Mouse (Mus musculus): ENCODE measurements around the gene Tbc1d14. TPM values are rescaled to one million over a fixed set of nuclear protein-coding genes. Genes with fewer than 3 reads are reported as not detected.

Tbc1d14 gene
- polyA plus RNA-seq, 1 experiment from 2014 or later = 67.5 TPM

DNA sequence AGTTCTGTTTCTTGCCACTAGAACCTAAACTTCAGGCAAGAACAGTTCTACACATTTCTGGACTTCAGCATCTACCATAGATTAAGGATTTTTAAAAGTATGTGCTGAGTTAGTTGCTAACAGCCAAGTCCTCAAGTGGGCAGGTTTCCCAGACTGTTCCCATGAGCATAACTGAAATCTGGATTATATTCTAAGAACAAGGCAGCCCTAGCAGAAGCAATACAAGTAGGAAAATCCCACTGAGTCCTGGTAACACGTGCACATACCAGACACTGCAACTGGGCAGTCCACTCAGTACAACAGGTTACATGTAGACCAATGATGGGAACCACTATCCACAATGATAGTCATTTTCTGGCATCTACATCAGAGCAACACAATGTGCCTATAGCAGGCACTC lies 17.3 kb downstream of the Tbc1d14 start:
- 80% methylated on average over 1 of the region's 1 CpGs for whole genome bisulfite sequencing
- no peak for ATAC-seq (ENCODE audit: low FRiP score, low read depth)
- H3K27me3 ChIP-seq = no peaks in the 10 kb centered on the region
- H3K4me1 ChIP-seq (replicated peaks) = peaks cover 3% of the 10 kb centered on the region; the same call in 1 of the 2 replicates
- 0 out of 2 replicates have a peak, but pooled peaks cover 3% of the 10 kb centered on the region for H3K36me3 ChIP-seq
- H3K4me3 ChIP-seq = no peak overlapping the region
- no peaks in the 10 kb centered on the region for H3K9me3 ChIP-seq
- no peak overlapping the region for H3K4me2 ChIP-seq
- no peak overlapping the region for H3K9ac ChIP-seq
- no peak overlapping the region for H3K27ac ChIP-seq (replicated peaks)

- H3K27ac ChIP-seq (replicated peaks) = no peak overlapping the region
- WGBS = 79% methylated on average over 3 of the region's 3 CpGs
- no peak for ATAC-seq (ENCODE audit: low FRiP score, low read depth)
Measured at GRCm38 (mm10) chr5:36575227-36575626, 17.8 kb downstream of the Tbc1d14 start.

GRCm38 (mm10) chr5:36574147-36574870 lies 18.8 kb downstream of the Tbc1d14 start:
- 68% methylated on average over 8 of the region's 8 CpGs for WGBS

More at GRCm38 (mm10) chr5:36575227-36575626, 17.8 kb downstream of the Tbc1d14 start:
- Histone ChIP-seq H3K27me3 (no peaks in the 10 kb centered on the region), H3K36me3 (0 out of 2 replicates have a peak, but pooled peaks cover 3% of the 10 kb centered on the region), H3K9me3 (no peaks in the 10 kb centered on the region), H3K4me1 (replicated peaks) (no peaks in the 10 kb centered on the region), H3K4me3 (no peak overlapping the region), H3K4me2 (no peak overlapping the region), H3K9ac (no peak overlapping the region)

DNA sequence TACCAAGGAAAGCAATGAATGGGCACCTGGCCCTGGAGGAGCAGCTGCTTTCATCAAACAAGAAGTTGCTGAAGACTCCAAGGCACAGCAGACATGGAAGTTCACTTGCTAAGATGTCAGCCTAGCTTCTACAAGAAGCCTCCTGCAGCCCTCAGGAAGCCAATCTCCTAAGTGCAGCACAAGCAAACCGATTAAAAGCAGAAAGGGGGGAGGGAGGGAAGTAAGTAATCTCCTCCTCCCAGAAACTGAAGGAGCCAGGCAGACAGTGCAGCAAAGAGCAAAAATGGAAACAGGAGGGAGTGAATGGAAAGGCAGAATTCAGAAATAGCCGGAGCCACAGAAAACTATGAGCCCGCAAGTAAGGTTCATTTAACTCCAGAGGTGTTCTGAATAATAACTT lies 19.7 kb downstream of the Tbc1d14 start:
- Histone ChIP-seq H3K36me3 (0 out of 2 replicates have a peak, but pooled peaks cover 3% of the 10 kb centered on the region), H3K4me2 (no peak overlapping the region), H3K27ac (replicated peaks) (no peak overlapping the region; the same call in 1 of the 2 replicates), H3K9ac (no peak overlapping the region), H3K9me3 (no peaks in the 10 kb centered on the region), H3K4me3 (no peak overlapping the region), H3K27me3 (no peaks in the 10 kb centered on the region), H3K4me1 (replicated peaks) (no peaks in the 10 kb centered on the region)
- ATAC-seq (ENCODE audit: low FRiP score, low read depth) = no peak
- 71% methylated on average over 3 of the region's 3 CpGs for WGBS

More at GRCm38 (mm10) chr5:36574147-36574870, 18.8 kb downstream of the Tbc1d14 start:
- Histone ChIP-seq H3K4me1 (replicated peaks) (no peaks in the 10 kb centered on the region), H3K36me3 (0 out of 2 replicates have a peak, but pooled peaks cover 3% of the 10 kb centered on the region), H3K4me2 (no peak overlapping the region), H3K4me3 (no peak overlapping the region), H3K27me3 (no peaks in the 10 kb centered on the region), H3K27ac (replicated peaks) (no peak overlapping the region), H3K9me3 (no peaks in the 10 kb centered on the region), H3K9ac (no peak overlapping the region)
- ATAC-seq (ENCODE audit: low FRiP score, low read depth) = no peak

DNA sequence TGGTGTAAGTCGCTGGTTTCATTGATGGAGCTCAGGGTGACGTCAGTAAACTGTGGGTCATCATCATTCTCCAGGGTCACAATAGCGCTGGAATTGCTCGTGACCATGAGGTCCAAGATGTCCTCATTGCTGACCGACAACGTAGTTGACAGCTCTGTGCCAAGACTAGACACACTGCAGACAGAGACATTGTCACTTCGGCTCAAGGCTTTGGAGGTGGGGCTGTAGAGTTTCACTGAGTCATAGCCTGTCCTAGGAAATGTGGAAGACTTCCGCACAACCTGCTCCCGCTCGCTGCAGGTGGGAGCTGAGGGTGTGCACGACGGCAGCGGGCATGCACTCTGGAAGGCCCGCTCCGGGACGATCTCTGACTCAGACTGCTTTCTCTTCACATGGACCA lies 21.7 kb downstream of the Tbc1d14 start:
- H3K27ac ChIP-seq (replicated peaks) = no peak overlapping the region
- no peak overlapping the region for H3K4me2 ChIP-seq
- 0 out of 2 replicates have a peak, but pooled peaks cover 3% of the 10 kb centered on the region for H3K36me3 ChIP-seq
- no peaks in the 10 kb centered on the region for H3K27me3 ChIP-seq
- 94% methylated on average over 16 of the region's 16 CpGs for WGBS
- peaks cover 8% of the 10 kb centered on the region for H3K4me1 ChIP-seq (replicated peaks)
- no peaks in the 10 kb centered on the region for H3K9me3 ChIP-seq
- no peak overlapping the region for H3K4me3 ChIP-seq
- H3K9ac ChIP-seq = no peak overlapping the region
- no peak for ATAC-seq (ENCODE audit: low FRiP score, low read depth)

DNA sequence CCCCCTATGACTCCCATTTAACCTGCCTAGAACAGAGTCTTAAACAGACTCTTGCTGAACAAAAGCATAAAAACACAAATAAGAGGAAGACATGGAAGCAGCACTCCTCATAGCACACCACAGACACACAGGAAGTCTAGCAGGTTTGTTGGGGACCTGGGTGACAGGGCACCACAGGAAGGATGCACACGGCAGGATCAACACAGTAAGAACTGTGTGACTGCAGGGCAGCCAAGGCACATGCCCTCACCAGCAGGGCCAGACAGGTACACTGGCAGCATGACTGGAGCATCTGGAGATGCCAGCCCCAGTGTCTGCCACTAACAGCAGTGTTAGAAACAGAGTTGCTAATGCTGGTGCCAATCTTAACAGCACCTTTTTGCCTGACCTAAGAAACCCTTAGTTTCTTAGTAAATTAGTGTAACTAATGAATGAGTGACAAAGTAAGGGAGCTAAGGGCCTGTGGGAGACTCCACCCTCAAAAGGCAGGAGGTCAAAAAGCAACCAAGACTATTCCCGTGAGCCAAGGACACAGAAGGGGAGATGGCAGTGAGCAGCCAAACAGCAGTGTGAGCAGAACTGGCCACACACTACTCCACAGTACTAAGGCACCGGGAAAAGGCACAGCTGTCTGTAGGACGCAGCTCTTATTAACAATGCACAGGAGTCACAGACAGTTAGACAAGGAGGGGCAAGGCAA lies 22.4 kb downstream of the Tbc1d14 start:
- no peaks in the 10 kb centered on the region for H3K9me3 ChIP-seq
- peaks cover 8% of the 10 kb centered on the region for H3K4me1 ChIP-seq (replicated peaks)
- no peak overlapping the region for H3K27ac ChIP-seq (replicated peaks)
- H3K36me3 ChIP-seq = 0 out of 2 replicates have a peak, but pooled peaks cover 3% of the 10 kb centered on the region
- 94% methylated on average over 4 of the region's 4 CpGs for WGBS
- no peaks in the 10 kb centered on the region for H3K27me3 ChIP-seq
- no peak overlapping the region for H3K4me2 ChIP-seq
- no peak overlapping the region for H3K4me3 ChIP-seq
- ATAC-seq (ENCODE audit: low FRiP score, low read depth) = no peak
- no peak overlapping the region for H3K9ac ChIP-seq

DNA sequence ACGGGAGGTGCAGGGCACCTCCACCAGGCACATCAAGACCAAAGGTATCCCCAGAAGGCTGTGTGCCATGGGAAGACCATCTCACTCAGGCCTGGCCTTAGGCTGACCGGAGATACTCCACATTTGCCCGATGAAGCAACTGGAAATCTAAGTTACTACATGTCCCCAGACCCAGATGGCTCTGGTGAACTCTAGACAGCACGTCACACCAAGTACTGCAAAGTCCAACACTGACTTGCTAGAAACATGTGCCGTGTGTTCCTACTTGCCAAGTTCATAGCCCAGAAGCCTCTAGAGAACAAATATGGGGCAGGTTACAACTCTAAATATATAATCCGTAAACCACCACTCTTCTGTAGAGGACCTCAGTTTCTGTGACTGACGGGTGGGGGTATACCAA lies 23.0 kb downstream of the Tbc1d14 start:
- Histone ChIP-seq H3K36me3 (0 out of 2 replicates have a peak, but pooled peaks cover 3% of the 10 kb centered on the region), H3K4me2 (no peak overlapping the region), H3K27me3 (no peaks in the 10 kb centered on the region), H3K9ac (no peak overlapping the region), H3K4me1 (replicated peaks) (peaks cover 8% of the 10 kb centered on the region), H3K9me3 (no peaks in the 10 kb centered on the region), H3K4me3 (no peak overlapping the region), H3K27ac (replicated peaks) (no peak overlapping the region)
- WGBS = 93% methylated on average over 7 of the region's 7 CpGs
- ATAC-seq (ENCODE audit: low FRiP score, low read depth) = no peak

GRCm38 (mm10) chr5:36568118-36568517 lies 25.0 kb downstream of the Tbc1d14 start:
- no peaks in the 10 kb centered on the region for H3K27me3 ChIP-seq
- H3K9me3 ChIP-seq = no peaks in the 10 kb centered on the region
- H3K4me3 ChIP-seq = no peak overlapping the region
- no peak overlapping the region for H3K9ac ChIP-seq
- H3K4me1 ChIP-seq (replicated peaks) = peaks cover 8% of the 10 kb centered on the region
- H3K27ac ChIP-seq (replicated peaks) = no peak overlapping the region
- ATAC-seq (ENCODE audit: low FRiP score, low read depth) = no peak
- WGBS = 88% methylated on average over 4 of the region's 4 CpGs
- H3K4me2 ChIP-seq = no peak overlapping the region
- H3K36me3 ChIP-seq = 0 out of 2 replicates have a peak, but pooled peaks cover 3% of the 10 kb centered on the region

DNA sequence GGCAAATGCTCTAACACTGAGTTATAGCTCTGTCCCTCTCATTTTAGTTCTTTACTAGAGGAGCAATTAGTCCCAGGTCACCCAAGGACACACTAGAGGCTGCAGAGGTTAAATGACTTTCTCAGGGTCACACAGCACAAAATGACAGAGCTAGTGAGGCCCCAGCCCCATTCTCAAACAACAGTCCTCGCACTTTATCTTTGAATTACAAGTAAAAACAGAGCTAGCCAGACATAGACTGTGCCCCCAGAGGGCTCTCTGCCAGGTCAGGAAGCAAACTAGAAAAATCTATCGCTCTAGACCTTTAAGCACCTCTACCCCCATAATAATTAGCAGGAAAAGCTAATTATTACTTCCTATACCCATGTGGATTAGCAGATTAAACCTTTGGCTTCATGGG lies 25.4 kb downstream of the Tbc1d14 start:
- no peak overlapping the region for H3K27ac ChIP-seq (replicated peaks)
- WGBS = 65% methylated on average over 2 of the region's 2 CpGs
- H3K36me3 ChIP-seq = 0 out of 2 replicates have a peak, but pooled peaks cover 3% of the 10 kb centered on the region
- no peaks in the 10 kb centered on the region for H3K27me3 ChIP-seq
- no peaks in the 10 kb centered on the region for H3K9me3 ChIP-seq
- no peak for ATAC-seq (ENCODE audit: low FRiP score, low read depth)
- H3K9ac ChIP-seq = no peak overlapping the region
- peaks cover 8% of the 10 kb centered on the region for H3K4me1 ChIP-seq (replicated peaks)
- H3K4me3 ChIP-seq = no peak overlapping the region
- no peak overlapping the region for H3K4me2 ChIP-seq

- no peaks in the 10 kb centered on the region for H3K36me3 ChIP-seq
- H3K9me3 ChIP-seq = no peaks in the 10 kb centered on the region
- H3K27me3 ChIP-seq = no peaks in the 10 kb centered on the region
- H3K9ac ChIP-seq = no peak overlapping the region
- H3K4me1 ChIP-seq (replicated peaks) = peaks cover 8% of the 10 kb centered on the region
- H3K4me2 ChIP-seq = no peak overlapping the region
- no peak overlapping the region for H3K27ac ChIP-seq (replicated peaks)
- H3K4me3 ChIP-seq = no peak overlapping the region
- 88% methylated on average over 9 of the region's 9 CpGs for WGBS
- ATAC-seq (ENCODE audit: low FRiP score, low read depth) = no peak
Measured at GRCm38 (mm10) chr5:36564530-36564929, 28.5 kb downstream of the Tbc1d14 start.

DNA sequence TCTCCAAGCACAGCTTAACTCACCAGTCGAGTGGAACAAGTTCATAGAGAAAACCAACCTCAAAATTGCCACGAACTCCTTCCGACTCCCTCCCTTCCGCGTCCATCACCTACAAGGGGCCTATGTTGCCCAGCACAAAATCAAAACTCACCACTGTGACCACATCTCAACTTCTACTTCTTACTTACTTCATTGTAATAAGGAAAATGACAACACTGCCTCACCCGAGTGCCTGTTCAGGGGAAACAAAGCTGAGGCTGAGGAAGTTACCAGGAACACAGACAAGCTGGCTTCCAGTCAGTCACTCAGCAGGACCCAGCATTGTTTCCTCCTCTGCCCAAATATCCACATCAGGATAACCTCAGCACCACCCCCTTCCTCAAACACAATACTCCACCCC lies 29.3 kb downstream of the Tbc1d14 start:
- no peaks in the 10 kb centered on the region for H3K36me3 ChIP-seq
- H3K27me3 ChIP-seq = no peaks in the 10 kb centered on the region
- H3K4me2 ChIP-seq = no peak overlapping the region
- H3K4me1 ChIP-seq (replicated peaks) = peaks cover 8% of the 10 kb centered on the region
- H3K9me3 ChIP-seq = no peaks in the 10 kb centered on the region
- WGBS = 84% methylated on average over 6 of the region's 6 CpGs
- no peak for ATAC-seq (ENCODE audit: low FRiP score, low read depth)
- H3K9ac ChIP-seq = no peak overlapping the region
- H3K4me3 ChIP-seq = no peak overlapping the region
- no peak overlapping the region for H3K27ac ChIP-seq (replicated peaks)

DNA sequence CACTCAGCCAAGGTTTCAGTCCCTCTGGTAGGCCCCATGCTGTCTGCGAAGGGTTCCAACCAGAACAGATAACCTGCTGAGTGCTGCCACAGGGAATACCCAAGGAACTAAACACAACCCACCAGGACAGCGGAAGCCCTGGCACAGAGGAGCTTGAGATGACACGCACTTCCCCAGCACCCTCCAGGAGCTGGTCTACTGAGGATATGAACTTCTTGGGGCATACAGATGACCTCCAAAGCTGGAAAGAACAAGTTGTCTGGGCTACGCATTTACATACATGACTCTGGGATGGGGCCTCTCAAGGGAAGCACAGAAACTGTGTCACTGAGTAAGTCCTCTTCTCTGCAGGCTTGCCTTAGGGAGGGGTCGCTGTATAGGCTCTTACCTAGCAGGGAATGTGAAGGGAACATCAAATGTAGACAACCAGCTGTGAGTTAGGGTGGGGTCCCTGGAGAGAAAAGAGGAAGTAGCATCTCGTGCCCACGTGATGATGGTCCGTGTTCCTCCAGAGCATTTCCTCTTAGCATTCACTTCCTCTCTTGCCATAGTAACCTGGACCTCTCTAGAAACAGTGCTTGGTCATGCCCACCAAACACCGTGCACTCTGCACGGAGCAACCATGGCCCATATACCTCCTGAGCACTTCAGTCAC lies 30.2 kb downstream of the Tbc1d14 start:
- no peak overlapping the region for H3K4me2 ChIP-seq
- H3K27ac ChIP-seq (replicated peaks) = no peak overlapping the region
- no peak overlapping the region for H3K4me3 ChIP-seq
- H3K9ac ChIP-seq = no peak overlapping the region
- WGBS = 89% methylated on average over 10 of the region's 10 CpGs
- no peak for ATAC-seq (ENCODE audit: low FRiP score, low read depth)
- peaks cover 8% of the 10 kb centered on the region for H3K4me1 ChIP-seq (replicated peaks)
- H3K36me3 ChIP-seq = no peaks in the 10 kb centered on the region
- H3K27me3 ChIP-seq = no peaks in the 10 kb centered on the region
- no peaks in the 10 kb centered on the region for H3K9me3 ChIP-seq
